Mouse (Mus musculus): ENCODE measurements at regions not wholly inside any gene's neighbourhood (a gene's known extent, or its start where the extent isn't known, plus 50 kb on each side); places are given as distances from the start of the nearest gene placed in this dataset.

DNA sequence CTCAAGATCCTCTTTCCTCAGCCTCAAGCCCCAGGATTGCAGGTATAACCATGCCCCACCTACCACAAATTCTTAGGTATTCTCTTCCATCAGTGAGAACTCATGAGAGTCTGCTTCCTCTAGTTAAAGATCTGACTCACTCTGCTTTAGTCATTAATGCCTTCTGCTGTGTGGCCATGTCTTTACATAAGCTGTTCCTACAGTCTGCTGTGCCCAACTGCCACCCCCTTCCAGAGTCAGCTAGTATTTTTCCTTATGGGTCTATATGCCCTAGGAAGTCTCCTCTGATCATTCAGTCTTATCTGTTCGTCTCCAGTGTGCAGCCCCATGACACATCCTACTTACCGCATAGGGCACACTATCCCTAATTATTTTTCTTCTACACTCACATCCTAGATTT lies 126.2 kb upstream of the Adra1d start:
- TF ChIP-seq CTCF (IDR thresholded peaks at IDR 0.05; ENCODE audit: control insufficient read depth, insufficient read depth, low read length) (no peak), POLR2A (IDR thresholded peaks at IDR 0.05; ENCODE audit: borderline replicate concordance, control insufficient read depth, low read depth, low read length) (no peak)
